Mouse (Mus musculus): ENCODE data around the gene Dnaic2. TPM values are rescaled to one million over a fixed set of nuclear protein-coding genes. Genes with fewer than 3 reads are reported as not detected.

The Dnaic2 gene
- total and polyA plus RNA-seq, 3 experiments = not detected

DNA sequence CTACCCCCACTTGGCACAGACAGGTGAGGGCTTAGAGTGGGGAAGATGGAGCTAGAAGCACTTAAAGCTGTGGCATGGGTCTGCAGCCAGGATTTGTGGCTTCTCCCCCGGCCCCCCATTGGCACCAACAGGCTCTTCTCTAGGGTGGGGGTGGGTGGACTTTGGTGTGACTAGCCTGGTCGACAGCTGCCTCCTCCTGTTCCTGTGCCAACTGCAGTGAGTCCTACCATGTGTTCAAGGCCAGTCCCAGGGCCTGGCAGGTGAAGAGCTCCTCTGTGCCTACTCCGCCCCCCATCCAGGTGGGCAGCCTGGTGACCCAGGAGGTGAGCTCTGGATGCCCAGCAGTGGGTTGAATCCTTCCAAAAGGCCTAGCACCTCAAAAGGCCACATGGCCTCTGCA, 60.4 kb downstream of the Dnaic2 start:
- Histone ChIP-seq H3K9me3 (replicated peaks) (peaks cover 95% of the 10 kb centered on the region), H3K4me3 (ENCODE audit: low read depth, low read length) (no peak overlapping the region; the same call in 1 of the 2 replicates), H3K36me3 (replicated peaks) (no peaks in the 10 kb centered on the region), H3K27me3 (ENCODE audit: insufficient read depth, low read length) (no peaks in the 10 kb centered on the region; the same call in 1 of the 2 replicates), H3K4me1 (ENCODE audit: insufficient read depth, low read depth, low read length) (no peaks in the 10 kb centered on the region)
- TF ChIP-seq POLR2AphosphoS5 (IDR thresholded peaks at IDR 0.05; ENCODE audit: insufficient replicate concordance, low read depth, low read length) (no peak), GATA2 (IDR thresholded peaks at IDR 0.05; ENCODE audit: borderline replicate concordance, low read depth, low read length) (no peak), GATA1 (IDR thresholded peaks at IDR 0.05; ENCODE audit: borderline replicate concordance, low read length) (no peak), CTCF (IDR thresholded peaks at IDR 0.05; ENCODE audit: low read depth, low read length) (no peak), TAL1 (conservative IDR thresholded peaks at IDR 0.05; ENCODE audit: low read depth, low read length) (no peak)
- no peak for ATAC-seq (ENCODE audit: extremely low read depth, insufficient number of reproducible peaks, low FRiP score, poor library complexity, severe bottlenecking)
- DNase-seq (ENCODE audit: low spot score) = no peak

DNA sequence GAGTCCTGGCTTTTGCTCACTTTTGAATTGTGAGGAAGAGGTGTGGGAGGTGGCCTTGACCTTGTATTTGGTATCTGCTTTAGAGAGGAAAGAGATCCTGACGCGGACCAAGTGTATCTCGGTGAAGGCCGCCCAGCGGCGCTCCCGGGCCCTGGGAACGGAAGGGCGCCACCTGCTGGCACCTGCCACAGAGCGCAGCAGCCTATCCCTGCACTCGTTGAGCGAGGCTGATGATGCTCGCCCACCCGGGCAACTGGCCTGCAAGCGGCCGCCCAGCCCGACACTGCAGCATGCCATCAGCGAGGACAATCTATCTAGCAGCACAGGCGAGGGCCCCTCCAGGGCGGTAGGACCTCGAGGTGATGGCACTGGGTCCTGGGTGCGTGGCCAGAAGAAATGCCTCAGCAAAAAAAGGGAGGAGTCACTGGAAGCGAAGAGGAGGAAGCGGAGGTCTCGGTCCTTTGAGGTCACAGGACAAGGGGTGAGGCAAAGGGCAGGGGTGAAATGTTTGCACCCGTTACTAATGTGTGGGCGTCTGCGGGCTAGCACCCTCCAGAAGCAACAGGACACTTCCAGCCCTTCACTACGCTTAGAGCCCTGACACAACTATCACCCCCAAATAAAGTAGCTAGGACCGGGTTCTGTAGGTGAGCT, 62.0 kb downstream of the Dnaic2 start:
- H3K4me3 ChIP-seq (ENCODE audit: low read depth, low read length) = no peak overlapping the region; the same call in 1 of the 2 replicates
- no peak for ATAC-seq (ENCODE audit: extremely low read depth, insufficient number of reproducible peaks, low FRiP score, poor library complexity, severe bottlenecking)
- no peaks in the 10 kb centered on the region for H3K4me1 ChIP-seq (ENCODE audit: insufficient read depth, low read depth, low read length)
- H3K36me3 ChIP-seq (replicated peaks) = no peaks in the 10 kb centered on the region
- no peak for DNase-seq (ENCODE audit: low spot score)
- H3K9me3 ChIP-seq (replicated peaks) = peaks cover 96% of the 10 kb centered on the region
- H3K27me3 ChIP-seq (ENCODE audit: insufficient read depth, low read length) = no peaks in the 10 kb centered on the region; the same call in 1 of the 2 replicates
- no peak for TF ChIP-seq CTCF (IDR thresholded peaks at IDR 0.05; ENCODE audit: low read depth, low read length)
- TF ChIP-seq TAL1 (conservative IDR thresholded peaks at IDR 0.05; ENCODE audit: low read depth, low read length) = no peak
- TF ChIP-seq POLR2AphosphoS5 (IDR thresholded peaks at IDR 0.05; ENCODE audit: insufficient replicate concordance, low read depth, low read length) = no peak
- no peak for TF ChIP-seq GATA2 (IDR thresholded peaks at IDR 0.05; ENCODE audit: borderline replicate concordance, low read depth, low read length)
- no peak for TF ChIP-seq GATA1 (IDR thresholded peaks at IDR 0.05; ENCODE audit: borderline replicate concordance, low read length)

DNA sequence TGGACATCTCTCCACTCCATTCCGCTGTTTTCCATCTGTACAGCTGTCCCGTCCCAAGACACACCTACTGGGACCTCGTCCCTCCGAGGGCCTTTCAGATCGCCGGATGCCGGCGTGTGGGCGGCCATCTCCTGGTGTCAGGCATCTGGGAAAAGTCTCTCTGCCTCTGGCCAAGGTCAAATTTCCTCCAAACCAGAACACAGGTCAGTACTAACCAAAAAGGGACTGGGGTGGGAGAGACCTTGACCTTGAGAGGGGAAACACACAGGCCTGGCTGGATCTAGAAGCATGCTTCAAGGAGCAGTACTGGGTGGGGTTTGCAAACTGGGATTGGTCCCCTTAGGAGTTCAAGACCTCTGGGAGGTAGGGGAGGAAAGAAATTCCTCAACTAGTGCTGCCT, 62.5 kb downstream of the Dnaic2 start:
- peaks cover 93% of the 10 kb centered on the region for H3K9me3 ChIP-seq (replicated peaks)
- H3K4me1 ChIP-seq (ENCODE audit: insufficient read depth, low read depth, low read length) = no peaks in the 10 kb centered on the region
- no peak for DNase-seq (ENCODE audit: low spot score)
- TF ChIP-seq GATA1 (IDR thresholded peaks at IDR 0.05; ENCODE audit: borderline replicate concordance, low read length) = no peak
- no peak for TF ChIP-seq TAL1 (conservative IDR thresholded peaks at IDR 0.05; ENCODE audit: low read depth, low read length)
- no peak for TF ChIP-seq GATA2 (IDR thresholded peaks at IDR 0.05; ENCODE audit: borderline replicate concordance, low read depth, low read length)
- no peak for TF ChIP-seq POLR2AphosphoS5 (IDR thresholded peaks at IDR 0.05; ENCODE audit: insufficient replicate concordance, low read depth, low read length)
- TF ChIP-seq CTCF (IDR thresholded peaks at IDR 0.05; ENCODE audit: low read depth, low read length) = no peak
- no peak for ATAC-seq (ENCODE audit: extremely low read depth, insufficient number of reproducible peaks, low FRiP score, poor library complexity, severe bottlenecking)
- no peaks in the 10 kb centered on the region; the same call in 1 of the 2 replicates for H3K27me3 ChIP-seq (ENCODE audit: insufficient read depth, low read length)
- H3K36me3 ChIP-seq (replicated peaks) = no peaks in the 10 kb centered on the region
- H3K4me3 ChIP-seq (ENCODE audit: low read depth, low read length) = no peak overlapping the region

DNA sequence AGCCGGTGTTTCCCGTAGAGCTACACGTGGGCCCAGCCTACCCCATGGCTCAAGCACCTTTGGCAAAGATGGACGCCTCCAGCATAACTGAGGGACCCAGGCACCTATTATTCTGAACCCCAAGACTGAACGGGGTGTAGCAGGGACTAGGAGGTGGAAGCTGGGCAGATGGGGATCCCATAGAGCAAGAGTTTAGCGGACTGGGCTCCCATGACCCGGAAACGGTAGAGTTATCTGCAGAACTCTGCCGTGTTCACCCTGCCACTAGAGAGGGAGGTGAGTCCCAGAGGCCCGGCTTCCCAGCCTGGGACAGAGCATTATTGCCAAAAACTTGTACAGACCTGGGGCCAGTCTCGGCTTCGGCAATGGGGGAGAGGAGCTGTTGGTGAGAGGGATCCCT, 63.0 kb downstream of the Dnaic2 start:
- DNase-seq (ENCODE audit: low spot score) (no peak), ATAC-seq (ENCODE audit: extremely low read depth, insufficient number of reproducible peaks, low FRiP score, poor library complexity, severe bottlenecking) (no peak)
- Histone ChIP-seq H3K9me3 (replicated peaks) (peaks cover 93% of the 10 kb centered on the region), H3K4me3 (ENCODE audit: low read depth, low read length) (no peak overlapping the region), H3K27me3 (ENCODE audit: insufficient read depth, low read length) (no peaks in the 10 kb centered on the region; the same call in 1 of the 2 replicates), H3K36me3 (replicated peaks) (no peaks in the 10 kb centered on the region), H3K4me1 (ENCODE audit: insufficient read depth, low read depth, low read length) (no peaks in the 10 kb centered on the region)
- TF ChIP-seq CTCF (IDR thresholded peaks at IDR 0.05; ENCODE audit: low read depth, low read length) (no peak), TAL1 (conservative IDR thresholded peaks at IDR 0.05; ENCODE audit: low read depth, low read length) (no peak)

DNA sequence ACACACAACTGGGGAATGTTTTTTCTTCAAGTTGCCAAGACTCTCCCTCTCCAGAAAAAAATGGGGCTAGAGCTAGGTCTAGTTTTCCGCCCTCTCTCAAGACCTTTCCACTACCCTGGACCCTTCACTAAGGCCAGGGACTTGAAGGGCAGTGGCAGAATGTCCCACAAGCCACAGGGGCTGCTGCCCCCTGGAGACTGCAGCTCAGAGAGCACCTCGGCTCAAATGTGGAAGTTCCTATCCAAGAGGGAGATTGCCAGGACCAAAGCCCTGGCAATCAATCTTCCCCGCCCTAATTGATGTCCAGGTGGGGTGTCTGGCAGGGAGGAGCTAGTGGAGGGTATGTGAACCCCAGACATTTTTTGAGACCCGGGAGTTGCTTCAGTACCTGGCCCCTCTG, 63.6 kb downstream of the Dnaic2 start:
- H3K27me3 ChIP-seq (ENCODE audit: insufficient read depth, low read length) = no peaks in the 10 kb centered on the region; the same call in 1 of the 2 replicates

DNA sequence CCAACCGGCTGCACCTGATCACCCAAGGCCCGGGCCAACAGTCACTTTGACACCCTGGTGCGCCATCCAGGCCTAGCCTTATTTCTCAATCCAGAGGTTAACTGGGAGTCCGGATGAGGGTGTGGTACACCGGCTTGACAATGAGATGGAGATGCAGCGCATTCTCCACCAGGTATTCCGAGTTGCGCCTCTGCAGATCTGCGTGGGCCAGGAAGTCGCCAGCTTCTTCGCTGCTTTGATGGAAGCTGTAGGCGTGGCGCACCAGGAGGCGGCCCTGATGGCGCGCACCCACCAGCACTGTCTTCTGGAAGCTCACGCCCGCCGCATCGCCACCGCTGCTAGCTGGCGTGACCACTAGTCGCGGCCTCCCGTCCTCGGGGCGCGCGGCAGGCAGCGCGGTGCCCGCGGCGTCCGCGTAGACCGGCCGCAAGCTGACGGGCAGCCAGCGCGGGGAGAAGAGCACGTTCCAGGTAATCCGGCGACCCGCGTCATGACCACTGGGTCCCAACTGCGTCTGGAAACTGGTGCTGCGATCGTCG, 64.2 kb downstream of the Dnaic2 start:
- ATAC-seq (ENCODE audit: extremely low read depth, insufficient number of reproducible peaks, low FRiP score, poor library complexity, severe bottlenecking) = no peak

More for the DNA sequence above, 63.6 kb downstream of the Dnaic2 start:
- TF ChIP-seq GATA1 (IDR thresholded peaks at IDR 0.05; ENCODE audit: borderline replicate concordance, low read length) = no peak
- TF ChIP-seq POLR2AphosphoS5 (IDR thresholded peaks at IDR 0.05; ENCODE audit: insufficient replicate concordance, low read depth, low read length) = no peak
- TF ChIP-seq TAL1 (conservative IDR thresholded peaks at IDR 0.05; ENCODE audit: low read depth, low read length) = no peak
- no peak for TF ChIP-seq CTCF (IDR thresholded peaks at IDR 0.05; ENCODE audit: low read depth, low read length)
- no peak for TF ChIP-seq GATA2 (IDR thresholded peaks at IDR 0.05; ENCODE audit: borderline replicate concordance, low read depth, low read length)
- DNase-seq (ENCODE audit: low spot score) = no peak
- no peaks in the 10 kb centered on the region for H3K4me1 ChIP-seq (ENCODE audit: insufficient read depth, low read depth, low read length)
- H3K36me3 ChIP-seq (replicated peaks) = no peaks in the 10 kb centered on the region
- H3K4me3 ChIP-seq (ENCODE audit: low read depth, low read length) = no peak overlapping the region
- no peak for ATAC-seq (ENCODE audit: extremely low read depth, insufficient number of reproducible peaks, low FRiP score, poor library complexity, severe bottlenecking)
- peaks cover 93% of the 10 kb centered on the region for H3K9me3 ChIP-seq (replicated peaks)

More for the DNA sequence above, 64.2 kb downstream of the Dnaic2 start:
- Histone ChIP-seq H3K4me3 (ENCODE audit: low read depth, low read length) (peak overlapping the region; percentile 33; the same call in 1 of the 2 replicates), H3K36me3 (replicated peaks) (no peaks in the 10 kb centered on the region), H3K27me3 (ENCODE audit: insufficient read depth, low read length) (no peaks in the 10 kb centered on the region; the same call in 1 of the 2 replicates), H3K9me3 (replicated peaks) (peaks cover 93% of the 10 kb centered on the region), H3K4me1 (ENCODE audit: insufficient read depth, low read depth, low read length) (no peaks in the 10 kb centered on the region)
- TF ChIP-seq GATA2 (IDR thresholded peaks at IDR 0.05; ENCODE audit: borderline replicate concordance, low read depth, low read length) (no peak), TAL1 (conservative IDR thresholded peaks at IDR 0.05; ENCODE audit: low read depth, low read length) (no peak)
- DNase-seq (ENCODE audit: low spot score) = no peak
